Mouse (Mus musculus) c-Kit-positive CD71-negative TER-119-negative erythroid progenitor cells, embryonic 14.5 days (primary cell): ENCODE results near the gene Ddx56.

ENCODE experiments used
- DNase-seq: peaks from one replicate; pipeline ENCODE4 v3.0.0-alpha.2; 2013; ENCODE audit warnings: low read depth

Ddx56 gene

GRCm38 (mm10) chr11:6267320-6268254 is at the start of gene Ddx56:
Gene Ddx56, minus strand, starts transcription at chr11:6267772.
- DNase-seq: peak; percentile 90

- no peak for DNase-seq
These were observed 49.2 kb upstream of the Ddx56 start for GRCm38 (mm10) chr11:6316821-6317220.

- DNase-seq: no peak
These were observed 46.4 kb upstream of the Ddx56 start for GRCm38 (mm10) chr11:6313874-6314406.

- DNase-seq: no peak
These were observed 40.6 kb upstream of the Ddx56 start for GRCm38 (mm10) chr11:6308181-6308580.

- DNase-seq: no peak
These were observed 38.4 kb upstream of the Ddx56 start for GRCm38 (mm10) chr11:6305943-6306430.

- DNase-seq: no peak
These were observed 35.2 kb upstream of the Ddx56 start for GRCm38 (mm10) chr11:6302793-6303192.

GRCm38 (mm10) chr11:6299435-6299834 is 31.9 kb upstream of the Ddx56 start:
- DNase-seq: no peak

- DNase-seq: no peak
These were observed 28.5 kb upstream of the Ddx56 start for GRCm38 (mm10) chr11:6296077-6296476.

GRCm38 (mm10) chr11:6294632-6295031 is 27.1 kb upstream of the Ddx56 start:
- DNase-seq: no peak

- DNase-seq: no peak
These were observed 26.0 kb upstream of the Ddx56 start for GRCm38 (mm10) chr11:6293601-6294000.

GRCm38 (mm10) chr11:6292988-6293349 is 25.4 kb upstream of the Ddx56 start:
- DNase-seq: no peak

GRCm38 (mm10) chr11:6292116-6292987 is 24.8 kb upstream of the Ddx56 start:
- DNase-seq: peak; percentile 63

GRCm38 (mm10) chr11:6291401-6292115 is 24.0 kb upstream of the Ddx56 start, which contains the start of gene Ogdh:
Gene Ogdh, plus strand, starts transcription at chr11:6291633.
- DNase-seq: peak; percentile 98

GRCm38 (mm10) chr11:6290883-6291282 is 23.3 kb upstream of the Ddx56 start:
- DNase-seq: no peak

GRCm38 (mm10) chr11:6290138-6290537 is 22.6 kb upstream of the Ddx56 start:
- no peak for DNase-seq

- DNase-seq: no peak
These were observed 15.4 kb upstream of the Ddx56 start for GRCm38 (mm10) chr11:6282940-6283339.

- no peak for DNase-seq
These were observed 8.9 kb upstream of the Ddx56 start for GRCm38 (mm10) chr11:6276466-6276865.

GRCm38 (mm10) chr11:6275094-6275484 is 7.5 kb upstream of the Ddx56 start:
- no peak for DNase-seq

GRCm38 (mm10) chr11:6274387-6275093 is 7.0 kb upstream of the Ddx56 start, which contains the start of gene Tmed4:
Gene Tmed4, minus strand, starts transcription at chr11:6274870.
- DNase-seq: peak; percentile 99

GRCm38 (mm10) chr11:6273607-6274006 is 6.0 kb upstream of the Ddx56 start:
- no peak for DNase-seq

- DNase-seq: no peak
These were observed 951 bp downstream of the Ddx56 start for GRCm38 (mm10) chr11:6266621-6267020.
